Mouse (Mus musculus) forebrain, embryonic 13.5 days (tissue): ENCODE measurements at regions not wholly inside any gene's neighbourhood (a gene's known extent, or its start where the extent isn't known, plus 50 kb on each side); places are given as distances from the start of the nearest gene placed in this dataset.
"Not testable (repeated sequence)": the region's sequence is repeated elsewhere in the genome, so short reads cannot be mapped to it uniquely, and the experiment has no call there.

ENCODE experiments used
- ATAC-seq: fragments of 200-750 bp; cut with Nextera tagmentation; 2 replicates; pipeline ENCODE4 v1.8.0; 2017
- H3K27ac ChIP-seq: fragments of 300-500 bp; sonication (generic); 2 replicates; pipeline ENCODE4 v1.5.1; 2015; ENCODE audit warnings: inconsistent platforms, mild to moderate bottlenecking, moderate library complexity
- H3K27me3 ChIP-seq: fragments of 300-500 bp; sonication (generic); 2 replicates; pipeline ENCODE4 v1.6.1; 2015; ENCODE audit warnings: mild to moderate bottlenecking, inconsistent platforms
- H3K36me3 ChIP-seq: fragments of 300-500 bp; sonication (generic); 2 replicates; pipeline ENCODE4 v1.6.1; 2015; ENCODE audit warnings: mild to moderate bottlenecking, inconsistent platforms; ENCODE audit not compliant: poor library complexity, severe bottlenecking
- H3K4me1 ChIP-seq: fragments of 300-500 bp; sonication (generic); 2 replicates; pipeline ENCODE4 v1.6.1; 2015; ENCODE audit warnings: inconsistent platforms
- H3K4me2 ChIP-seq: fragments of 300-500 bp; sonication (generic); 2 replicates; pipeline ENCODE4 v1.6.1; 2015; ENCODE audit warnings: inconsistent platforms, mild to moderate bottlenecking, moderate library complexity
- H3K4me3 ChIP-seq: fragments of 300-500 bp; sonication (generic); 2 replicates; pipeline ENCODE4 v1.5.1; 2015; ENCODE audit warnings: mild to moderate bottlenecking, inconsistent platforms
- H3K9ac ChIP-seq: fragments of 300-500 bp; sonication (generic); 2 replicates; pipeline ENCODE4 v1.6.1; 2015; ENCODE audit warnings: mild to moderate bottlenecking, inconsistent platforms
- H3K9me3 ChIP-seq: fragments of 300-500 bp; sonication (generic); replicated peaks from 2 replicates; pipeline ENCODE4 v1.6.1; 2016; ENCODE audit warnings: inconsistent platforms
- WGBS: fragments of 180-500 bp; shearing (Covaris S2); methylation state at CpG from one replicate; pipeline ENCODE4 v1.1.7; 2015; 5-methylcytosine and 5-hydroxymethylcytosine counted together

DNA sequence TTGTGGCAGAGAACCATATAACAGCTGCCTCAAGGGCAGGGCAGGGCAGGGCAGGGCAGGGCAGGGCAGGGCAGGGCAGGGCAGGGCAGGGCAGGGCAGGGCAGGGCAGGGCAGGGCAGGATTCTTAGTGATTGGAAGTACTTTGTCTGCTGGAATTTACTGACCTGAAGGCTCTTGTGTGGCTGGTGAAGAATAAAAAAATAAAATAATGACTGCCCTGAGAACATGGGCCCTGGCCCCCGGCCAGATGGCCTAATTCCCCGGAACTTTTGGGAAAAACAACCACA is 169.3 kb downstream of the Qk start:
- not testable (repeated sequence) for H3K9me3 ChIP-seq, H3K4me3 ChIP-seq, H3K36me3 ChIP-seq, H3K9ac ChIP-seq, H3K27ac ChIP-seq, ATAC-seq, H3K4me2 ChIP-seq, H3K27me3 ChIP-seq
- 82% methylated on average over 2 of the region's 2 CpGs for WGBS
- peaks cover 18% of the 10 kb centered on the region for H3K4me1 ChIP-seq

GRCm38 (mm10) chr17:10149682-10150402 is 169.8 kb downstream of the Qk start:
- Histone ChIP-seq H3K36me3 (no peaks in the 10 kb centered on the region), H3K4me1 (peaks cover 16% of the 10 kb centered on the region), H3K9ac (no peak overlapping the region), H3K4me2 (no peak overlapping the region), H3K27me3 (no peaks in the 10 kb centered on the region), H3K4me3 (no peak overlapping the region), H3K27ac (no peak overlapping the region), H3K9me3 (no peaks in the 10 kb centered on the region)
- WGBS = 73% methylated on average over 8 of the region's 8 CpGs
- no peak for ATAC-seq

DNA sequence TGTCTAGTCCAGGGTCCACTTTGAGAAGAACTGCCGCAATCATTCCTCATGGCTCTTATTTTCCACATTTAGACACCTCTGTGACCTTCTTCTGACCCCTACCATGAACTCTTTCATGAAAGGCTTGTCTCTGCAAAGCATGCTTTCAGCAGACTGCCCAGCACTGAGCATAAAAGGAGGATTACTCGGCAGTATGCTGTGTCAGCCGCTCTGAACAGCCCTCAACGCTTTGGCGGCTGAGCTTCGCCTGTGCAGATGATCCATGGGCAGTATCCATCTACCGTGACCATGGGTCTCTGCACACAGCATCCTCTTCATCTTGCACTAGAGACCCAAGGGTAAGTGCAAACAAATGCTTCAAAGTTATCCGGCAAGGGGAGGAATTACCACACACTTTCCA is 172.5 kb downstream of the Qk start:
- Histone ChIP-seq H3K4me3 (no peak overlapping the region), H3K4me2 (no peak overlapping the region), H3K9ac (no peak overlapping the region), H3K9me3 (no peaks in the 10 kb centered on the region), H3K27ac (no peak overlapping the region), H3K27me3 (no peaks in the 10 kb centered on the region), H3K4me1 (peaks cover 10% of the 10 kb centered on the region), H3K36me3 (no peaks in the 10 kb centered on the region)
- ATAC-seq = 0 out of 2 replicates have a peak, but pooled peaks have one; percentile 41
- 13% methylated on average over 8 of the region's 8 CpGs for WGBS

GRCm38 (mm10) chr17:10146576-10146975 is 173.1 kb downstream of the Qk start:
- no peaks in the 10 kb centered on the region for H3K9me3 ChIP-seq
- no peak for ATAC-seq
- 70% methylated on average over 3 of the region's 3 CpGs for WGBS
- peaks cover 10% of the 10 kb centered on the region for H3K4me1 ChIP-seq
- H3K9ac ChIP-seq = no peak overlapping the region
- no peak overlapping the region for H3K4me2 ChIP-seq
- H3K27me3 ChIP-seq = no peaks in the 10 kb centered on the region
- H3K4me3 ChIP-seq = no peak overlapping the region
- no peak overlapping the region for H3K27ac ChIP-seq
- H3K36me3 ChIP-seq = no peaks in the 10 kb centered on the region

- Histone ChIP-seq H3K36me3 (no peaks in the 10 kb centered on the region), H3K27ac (no peak overlapping the region), H3K9me3 (0 out of 2 replicates have a peak, but pooled peaks cover 4% of the 10 kb centered on the region), H3K4me2 (no peak overlapping the region), H3K4me1 (no peaks in the 10 kb centered on the region), H3K9ac (no peak overlapping the region), H3K4me3 (no peak overlapping the region), H3K27me3 (no peaks in the 10 kb centered on the region)
- WGBS = 60% methylated on average over 3 of the region's 3 CpGs
- no peak for ATAC-seq
Measured at GRCm38 (mm10) chr17:10138847-10139246, 180.8 kb downstream of the Qk start.

DNA sequence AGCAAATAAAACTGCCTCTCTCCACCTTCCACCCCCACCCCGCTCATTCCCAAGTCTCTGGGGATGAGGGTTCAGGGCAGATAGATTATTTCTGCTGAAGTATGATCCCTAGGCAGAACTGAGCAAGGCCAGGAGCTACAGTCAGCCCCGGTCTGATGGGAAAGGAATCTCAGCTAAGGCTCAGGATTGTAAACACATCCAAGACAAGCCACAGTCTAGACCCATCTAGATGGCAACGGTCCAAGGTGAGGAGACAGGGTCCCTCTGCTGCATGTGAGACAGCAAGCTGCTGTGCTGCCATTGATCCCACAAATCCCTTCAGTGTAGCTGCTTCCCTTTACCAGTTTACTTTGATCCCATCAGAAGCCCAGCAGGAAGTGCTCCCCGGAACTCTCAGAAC is 181.3 kb downstream of the Qk start:
- no peak overlapping the region for H3K4me3 ChIP-seq
- 0 out of 2 replicates have a peak, but pooled peaks cover 4% of the 10 kb centered on the region for H3K9me3 ChIP-seq
- ATAC-seq = no peak
- WGBS = 83% methylated on average over 4 of the region's 4 CpGs
- no peaks in the 10 kb centered on the region for H3K4me1 ChIP-seq
- no peaks in the 10 kb centered on the region for H3K27me3 ChIP-seq
- H3K9ac ChIP-seq = no peak overlapping the region
- H3K4me2 ChIP-seq = no peak overlapping the region
- H3K36me3 ChIP-seq = no peaks in the 10 kb centered on the region
- H3K27ac ChIP-seq = no peak overlapping the region

- Histone ChIP-seq H3K4me3 (no peak overlapping the region), H3K4me1 (no peaks in the 10 kb centered on the region), H3K27me3 (no peaks in the 10 kb centered on the region), H3K9ac (no peak overlapping the region), H3K4me2 (no peak overlapping the region), H3K9me3 (no peaks in the 10 kb centered on the region), H3K36me3 (no peaks in the 10 kb centered on the region), H3K27ac (no peak overlapping the region)
- WGBS = 67% methylated on average over 2 of the region's 2 CpGs
- no peak for ATAC-seq
Measured at GRCm38 (mm10) chr17:10135111-10135510, 184.5 kb downstream of the Qk start.

GRCm38 (mm10) chr17:10128591-10128990 is 191.1 kb downstream of the Qk start:
- ATAC-seq = no peak
- 52% methylated on average over 8 of the region's 8 CpGs for WGBS
- peaks cover 4% of the 10 kb centered on the region; the same call in 1 of the 2 replicates for H3K4me1 ChIP-seq
- H3K27me3 ChIP-seq = no peaks in the 10 kb centered on the region
- no peak overlapping the region for H3K4me2 ChIP-seq
- H3K36me3 ChIP-seq = no peaks in the 10 kb centered on the region
- H3K4me3 ChIP-seq = no peak overlapping the region
- H3K9ac ChIP-seq = no peak overlapping the region
- no peak overlapping the region for H3K27ac ChIP-seq
- H3K9me3 ChIP-seq = no peaks in the 10 kb centered on the region

DNA sequence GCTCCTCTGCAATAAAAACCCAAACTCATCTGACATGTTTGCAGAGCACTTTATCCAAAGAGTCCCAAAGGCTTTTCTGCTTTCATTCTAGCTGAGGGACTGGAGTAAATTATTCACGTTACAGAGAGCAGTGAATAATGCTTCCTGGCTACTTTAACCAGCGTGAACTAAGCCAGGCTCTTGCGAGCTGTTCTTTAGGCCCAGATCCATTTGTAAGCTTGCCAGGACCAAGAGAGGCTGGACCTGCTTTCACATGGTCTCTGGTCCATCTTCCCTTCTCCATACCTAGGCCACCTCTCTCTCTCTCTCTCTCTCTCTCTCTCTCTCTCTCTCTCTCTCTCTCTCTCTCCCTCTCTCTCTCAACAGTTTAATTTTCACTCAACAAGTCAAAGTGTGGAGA is 197.2 kb downstream of the Qk start:
- no peak overlapping the region for H3K4me2 ChIP-seq
- peaks cover 6% of the 10 kb centered on the region; the same call in 1 of the 2 replicates for H3K9me3 ChIP-seq
- no peaks in the 10 kb centered on the region for H3K27me3 ChIP-seq
- no peak overlapping the region for H3K9ac ChIP-seq
- H3K27ac ChIP-seq = no peak overlapping the region
- no peaks in the 10 kb centered on the region for H3K36me3 ChIP-seq
- H3K4me1 ChIP-seq = no peaks in the 10 kb centered on the region
- no peak for ATAC-seq
- whole genome bisulfite sequencing = 59% methylated on average over 3 of the region's 3 CpGs
- H3K4me3 ChIP-seq = no peak overlapping the region

- no peak for ATAC-seq
Measured at GRCm38 (mm10) chr17:10112118-10112517, 207.5 kb downstream of the Qk start.

DNA sequence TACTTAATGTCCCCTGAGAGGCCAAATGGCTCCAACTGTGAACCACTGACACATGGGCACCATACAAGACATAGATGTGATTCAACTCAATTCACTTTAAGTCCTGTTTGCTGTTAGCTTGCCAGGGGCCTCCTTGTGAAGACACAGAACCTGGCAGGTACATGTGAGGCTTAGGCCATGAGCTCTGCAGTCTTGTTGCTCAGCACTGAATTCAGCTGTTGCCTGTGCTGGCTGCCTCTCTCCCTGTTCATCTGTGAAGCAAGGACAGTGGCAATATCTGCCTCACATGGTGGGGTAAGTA is 209.3 kb downstream of the Qk start:
- H3K27ac ChIP-seq = no peak overlapping the region
- no peak overlapping the region for H3K4me3 ChIP-seq
- no peaks in the 10 kb centered on the region for H3K36me3 ChIP-seq
- no peaks in the 10 kb centered on the region for H3K9me3 ChIP-seq
- H3K4me2 ChIP-seq = no peak overlapping the region
- no peaks in the 10 kb centered on the region for H3K27me3 ChIP-seq
- H3K4me1 ChIP-seq = peaks cover 11% of the 10 kb centered on the region; the same call in 1 of the 2 replicates
- no peak for ATAC-seq
- no peak overlapping the region for H3K9ac ChIP-seq

More at GRCm38 (mm10) chr17:10112118-10112517, 207.5 kb downstream of the Qk start:
- Histone ChIP-seq H3K4me1 (peaks cover 11% of the 10 kb centered on the region; the same call in 1 of the 2 replicates), H3K27ac (no peak overlapping the region), H3K9me3 (no peaks in the 10 kb centered on the region), H3K4me2 (no peak overlapping the region), H3K4me3 (no peak overlapping the region), H3K36me3 (no peaks in the 10 kb centered on the region), H3K27me3 (no peaks in the 10 kb centered on the region), H3K9ac (no peak overlapping the region)
- WGBS = 87% methylated on average over 2 of the region's 2 CpGs

DNA sequence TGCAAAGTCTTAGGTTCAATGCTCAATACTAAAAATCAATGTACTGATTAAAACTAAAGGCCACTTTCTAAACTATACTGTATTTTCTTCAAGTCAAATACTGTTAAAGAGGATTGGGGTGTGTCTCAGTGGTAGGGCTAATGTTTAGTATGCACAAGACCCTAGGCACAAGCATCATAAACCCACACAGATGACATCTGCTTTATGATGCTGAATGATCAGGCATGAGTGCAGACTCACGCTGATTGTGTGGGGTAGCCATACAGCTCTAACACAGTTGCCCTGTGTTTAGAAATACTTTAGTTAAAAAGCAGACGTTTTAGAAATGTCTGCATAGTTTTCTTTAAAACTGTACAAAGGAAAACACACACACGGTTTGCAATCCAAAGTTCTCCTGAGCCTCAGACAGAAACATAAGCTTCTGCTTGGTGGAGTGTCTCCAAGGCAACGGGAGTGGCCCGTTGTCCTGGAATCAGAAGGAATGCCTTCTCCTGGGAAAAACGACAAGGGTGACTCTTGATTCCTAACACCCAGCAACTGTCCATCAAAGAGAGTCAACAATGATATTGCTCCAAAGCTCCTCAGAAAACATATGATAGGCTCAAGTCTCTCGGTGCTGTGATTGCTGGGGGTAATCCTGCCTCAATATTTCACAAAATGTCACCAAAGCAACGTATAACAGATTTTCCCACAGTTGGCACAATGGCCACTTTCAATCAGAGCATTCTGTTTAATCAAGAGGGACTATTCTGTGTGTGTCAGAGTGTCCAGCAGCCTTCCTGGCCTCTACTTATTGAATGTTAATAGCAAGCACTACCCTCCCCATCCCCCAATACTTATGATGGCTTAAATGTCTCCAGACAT is 209.9 kb downstream of the Qk start:
- no peak overlapping the region for H3K4me2 ChIP-seq
- peaks cover 11% of the 10 kb centered on the region; the same call in 1 of the 2 replicates for H3K4me1 ChIP-seq
- 40% methylated on average over 8 of the region's 8 CpGs for WGBS
- no peak overlapping the region for H3K4me3 ChIP-seq
- H3K9ac ChIP-seq = no peak overlapping the region
- no peaks in the 10 kb centered on the region for H3K9me3 ChIP-seq
- no peak for ATAC-seq
- no peak overlapping the region for H3K27ac ChIP-seq
- H3K36me3 ChIP-seq = no peaks in the 10 kb centered on the region
- H3K27me3 ChIP-seq = no peaks in the 10 kb centered on the region
